Mouse (Mus musculus) limb, embryonic 11.5 days (tissue): Measurements from ENCODE around the gene Tpsb2. TPM values are rescaled to one million over a fixed set of nuclear protein-coding genes. Genes with fewer than 3 reads are reported as not detected.
A peak's percentile ranks its signal among the peaks of the same experiment; 100 is the strongest.

Experiments used
- ATAC-seq: fragments of 200-750 bp; cut with Nextera tagmentation; 2 replicates; pipeline ENCODE4 v1.8.0; 2017; ENCODE audit warnings: low read depth; ENCODE audit not compliant: insufficient number of reproducible peaks, low FRiP score, low TSS enrichment
- DNase-seq: peaks from one replicate; pipeline ENCODE4 v3.0.0-alpha.2; 2015; ENCODE audit warnings: low spot score
- H3K27ac ChIP-seq: fragments of 300-500 bp; sonication (generic); replicated peaks from 2 replicates; pipeline ENCODE4 v1.5.1; 2014; ENCODE audit warnings: low read depth, mild to moderate bottlenecking, low read length
- H3K27me3 ChIP-seq: fragments of 300-500 bp; sonication (generic); 2 replicates; pipeline ENCODE4 v1.6.1; 2014; ENCODE audit warnings: mild to moderate bottlenecking, low read length, mixed read lengths; ENCODE audit not compliant: control insufficient read depth, insufficient read depth
- H3K36me3 ChIP-seq: fragments of 300-500 bp; sonication (generic); 2 replicates; pipeline ENCODE4 v1.6.1; 2014; ENCODE audit warnings: mild to moderate bottlenecking, low read length, moderate library complexity, mixed read lengths; ENCODE audit not compliant: control insufficient read depth, insufficient read depth
- H3K4me1 ChIP-seq: fragments of 300-500 bp; sonication (generic); 2 replicates; pipeline ENCODE4 v1.6.1; 2014; ENCODE audit warnings: low read length, mixed read lengths; ENCODE audit not compliant: control insufficient read depth, insufficient read depth
- H3K4me2 ChIP-seq: fragments of 300-500 bp; sonication (generic); 2 replicates; pipeline ENCODE4 v1.6.1; 2014; ENCODE audit warnings: low read depth, mild to moderate bottlenecking, moderate library complexity; ENCODE audit not compliant: severe bottlenecking
- H3K4me3 ChIP-seq: fragments of 300-500 bp; sonication (generic); 2 replicates; pipeline ENCODE4 v1.5.1; 2014; ENCODE audit warnings: low read depth, low read length
- H3K9ac ChIP-seq: fragments of 300-500 bp; sonication (generic); 2 replicates; pipeline ENCODE4 v1.6.1; 2014; ENCODE audit warnings: mild to moderate bottlenecking, low read length
- H3K9me3 ChIP-seq: fragments of 300-500 bp; sonication (generic); 2 replicates; pipeline ENCODE4 v1.6.1; 2016; ENCODE audit warnings: low read length; ENCODE audit not compliant: control insufficient read depth
- WGBS: fragments of 180-500 bp; shearing (Covaris S2); extraction: QIAGEN DNeasy Blood & Tissue Kit; methylation state at CpG from one replicate; pipeline ENCODE4 v1.1.7; 2014; 5-methylcytosine and 5-hydroxymethylcytosine counted together
- polyA plus RNA-seq: library from polyadenylated mRNA; unstranded; fragments of >200 nt; fragmentation: Nextera tagmentation; extraction: Ambion mirVana; gene quantifications from 2 replicates; pipeline ENCODE4 v1.2.1, GENCODE M21; 2014

Gene Tpsb2
- polyA plus RNA-seq, 1 experiment from 2014 or later: not detected

DNA sequence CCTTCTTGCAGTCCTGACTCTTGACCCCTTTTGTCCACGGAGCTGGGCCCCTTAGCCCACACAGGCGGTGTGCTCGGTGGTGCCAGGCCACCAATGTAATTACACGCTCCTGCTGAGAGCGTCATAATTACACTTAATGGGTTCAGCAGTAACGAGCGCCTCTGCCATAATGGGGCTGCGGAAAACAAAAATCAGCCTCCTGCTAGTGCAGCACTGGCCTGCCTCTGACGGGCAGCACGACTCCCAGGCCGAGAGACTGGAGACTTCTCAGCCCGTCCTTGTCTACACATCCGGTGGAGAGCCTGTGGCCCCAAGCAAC is 32.4 kb downstream of the Tpsb2 start:
- H3K27ac ChIP-seq: no peak overlapping the region
- H3K36me3 ChIP-seq: no peaks in the 10 kb centered on the region
- no peaks in the 10 kb centered on the region for H3K9me3 ChIP-seq
- no peaks in the 10 kb centered on the region for H3K27me3 ChIP-seq
- no peak overlapping the region for H3K4me3 ChIP-seq
- H3K9ac ChIP-seq: no peak overlapping the region
- ATAC-seq: no peak
- 24% methylated on average over 13 of the region's 13 CpGs for WGBS
- DNase-seq: no peak
- peaks cover 11% of the 10 kb centered on the region; the same call in 1 of the 2 replicates for H3K4me1 ChIP-seq
- no peak overlapping the region for H3K4me2 ChIP-seq

DNA sequence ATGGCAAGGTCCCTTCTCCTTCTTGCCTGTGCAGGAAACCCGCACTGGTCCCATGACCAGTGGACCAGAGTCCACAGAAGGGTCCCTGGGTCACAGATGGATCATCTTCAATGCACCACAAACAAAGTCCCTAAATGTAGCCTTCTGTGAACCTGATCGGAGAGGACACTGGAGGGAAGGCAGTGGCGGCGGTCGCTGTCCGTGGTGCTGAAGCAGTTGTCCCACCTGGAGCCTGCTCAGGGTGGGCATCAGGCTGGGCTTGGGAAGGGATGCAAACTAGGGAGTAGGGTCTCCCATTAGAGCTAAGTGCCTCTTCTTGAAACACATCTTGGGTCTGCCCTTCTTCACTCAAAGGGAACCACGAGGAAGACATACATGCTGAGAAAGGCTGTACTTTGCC is 34.3 kb downstream of the Tpsb2 start:
- no peaks in the 10 kb centered on the region for H3K27me3 ChIP-seq
- ATAC-seq (no peak), DNase-seq (peak; percentile 89)
- H3K36me3 ChIP-seq: no peaks in the 10 kb centered on the region
- no peak overlapping the region for H3K4me3 ChIP-seq
- H3K4me1 ChIP-seq: peaks cover 25% of the 10 kb centered on the region
- H3K27ac ChIP-seq: no peak overlapping the region
- WGBS: 4% methylated on average over 7 of the region's 7 CpGs
- no peaks in the 10 kb centered on the region for H3K9me3 ChIP-seq
- no peak overlapping the region for H3K4me2 ChIP-seq
- no peak overlapping the region for H3K9ac ChIP-seq

DNA sequence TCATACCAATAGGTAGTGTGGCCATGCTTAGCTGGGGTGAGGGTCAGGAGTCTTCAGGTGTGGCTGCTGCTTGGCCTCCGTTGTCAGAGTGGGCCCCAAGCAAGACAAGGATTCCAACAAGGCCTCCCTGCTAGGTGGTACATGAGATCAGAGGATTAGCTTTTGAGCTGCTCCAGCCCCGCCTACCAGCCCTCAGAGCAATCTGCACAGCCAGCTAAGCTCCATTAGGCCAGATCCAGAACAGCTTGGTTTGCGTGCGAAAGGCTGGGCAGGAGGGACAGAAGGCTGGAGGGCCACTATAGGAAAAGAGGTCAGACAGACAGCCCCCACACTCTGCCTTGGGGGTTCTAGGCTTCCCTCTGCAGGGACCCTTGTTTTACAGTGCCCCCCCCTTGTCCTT is 35.4 kb downstream of the Tpsb2 start:
- H3K27ac ChIP-seq: no peak overlapping the region
- H3K4me1 ChIP-seq: peaks cover 36% of the 10 kb centered on the region
- H3K4me3 ChIP-seq: no peak overlapping the region
- no peak for ATAC-seq
- no peak for DNase-seq
- no peak overlapping the region for H3K9ac ChIP-seq
- WGBS: 57% methylated on average over 4 of the region's 4 CpGs
- H3K9me3 ChIP-seq: no peaks in the 10 kb centered on the region
- no peaks in the 10 kb centered on the region for H3K36me3 ChIP-seq
- no peaks in the 10 kb centered on the region for H3K27me3 ChIP-seq
- H3K4me2 ChIP-seq: no peak overlapping the region

DNA sequence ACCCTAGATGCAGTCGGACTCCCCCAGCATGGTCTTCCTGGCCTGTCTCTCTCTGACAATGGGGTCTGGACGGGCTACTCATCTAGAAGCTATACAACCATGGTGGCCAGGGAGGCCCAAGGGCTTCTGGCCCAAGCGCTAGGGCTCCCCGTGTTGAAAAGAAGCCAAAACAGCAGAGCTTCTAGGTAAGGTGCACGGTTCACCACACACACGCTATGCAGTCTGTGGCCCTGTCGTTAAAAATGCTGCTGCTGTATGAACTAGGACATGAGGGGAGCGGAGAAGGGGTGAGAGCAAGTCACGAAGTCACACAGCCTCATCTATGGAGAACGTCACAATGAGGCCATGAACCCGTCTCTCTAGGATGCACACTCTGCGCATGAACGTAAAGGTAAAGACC is 36.1 kb downstream of the Tpsb2 start:
- no peak overlapping the region for H3K4me3 ChIP-seq
- no peak overlapping the region for H3K4me2 ChIP-seq
- H3K36me3 ChIP-seq: no peaks in the 10 kb centered on the region
- DNase-seq: no peak
- H3K4me1 ChIP-seq: peaks cover 42% of the 10 kb centered on the region
- H3K27ac ChIP-seq: no peak overlapping the region
- WGBS: 83% methylated on average over 13 of the region's 13 CpGs
- H3K9me3 ChIP-seq: no peaks in the 10 kb centered on the region
- no peaks in the 10 kb centered on the region for H3K27me3 ChIP-seq
- H3K9ac ChIP-seq: no peak overlapping the region
- no peak for ATAC-seq

DNA sequence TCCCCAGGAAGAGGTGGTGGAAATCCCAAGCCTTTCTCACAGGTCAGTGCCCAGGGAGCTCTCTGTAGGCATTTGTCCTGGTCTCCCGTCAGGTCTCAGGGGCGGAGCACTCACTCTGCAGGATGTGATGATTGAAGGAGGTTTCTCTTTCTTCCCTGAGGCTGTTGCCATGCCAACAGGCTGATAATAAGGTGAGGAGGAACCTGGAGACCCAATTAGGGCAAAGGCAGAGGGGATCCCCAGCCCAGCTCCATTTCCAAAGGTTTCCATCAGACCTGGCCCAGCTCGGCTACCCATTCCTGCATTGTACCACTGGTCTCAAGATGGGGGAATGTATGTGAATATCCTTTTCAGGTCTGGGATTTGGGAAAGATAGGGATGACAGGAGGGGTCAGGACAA is 38.1 kb downstream of the Tpsb2 start:
- 21% methylated on average over 3 of the region's 3 CpGs for WGBS
- no peak overlapping the region for H3K4me2 ChIP-seq
- H3K9me3 ChIP-seq: no peaks in the 10 kb centered on the region
- ATAC-seq: no peak
- H3K27ac ChIP-seq: no peak overlapping the region
- no peak overlapping the region for H3K9ac ChIP-seq
- DNase-seq: no peak
- no peaks in the 10 kb centered on the region for H3K36me3 ChIP-seq
- H3K4me3 ChIP-seq: no peak overlapping the region
- peaks cover 37% of the 10 kb centered on the region for H3K4me1 ChIP-seq
- H3K27me3 ChIP-seq: no peaks in the 10 kb centered on the region

DNA sequence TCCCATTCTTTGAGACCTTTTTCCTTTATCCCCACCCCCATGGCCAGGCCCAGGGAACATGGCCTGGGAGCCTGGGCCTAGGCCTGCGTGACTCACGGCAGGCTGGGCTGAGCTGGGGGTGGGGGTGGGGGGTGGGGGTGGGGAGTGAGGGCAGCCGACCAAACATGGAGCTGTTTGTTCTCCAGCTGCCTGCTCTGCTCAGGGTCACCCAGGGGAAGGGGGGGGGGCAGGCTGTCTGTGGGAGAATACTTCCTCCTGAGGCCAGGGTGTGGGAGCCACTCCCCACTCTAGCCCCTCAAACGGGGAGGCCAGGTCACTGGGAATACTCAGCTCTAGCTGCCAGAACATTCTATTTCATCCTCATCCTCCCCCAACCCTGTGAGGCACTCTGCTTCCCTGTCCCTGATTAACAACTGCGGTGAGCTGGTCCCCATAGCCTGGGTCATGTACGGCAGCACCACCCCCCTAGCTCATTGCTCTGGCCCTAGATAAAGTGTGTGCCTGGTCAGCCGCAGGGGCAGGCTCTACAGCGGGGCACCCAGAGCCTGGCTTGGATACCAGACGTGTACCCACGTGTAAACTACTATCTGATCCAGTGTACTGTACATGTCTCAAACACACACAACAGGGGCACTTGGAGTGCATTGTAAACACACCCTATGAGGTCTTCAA is 39.3 kb downstream of the Tpsb2 start:
- Histone ChIP-seq H3K36me3 (no peaks in the 10 kb centered on the region), H3K4me2 (0 out of 2 replicates have a peak overlapping the region, but pooled peaks have one; percentile 1), H3K9me3 (no peaks in the 10 kb centered on the region), H3K27me3 (no peaks in the 10 kb centered on the region), H3K9ac (no peak overlapping the region), H3K4me1 (peaks cover 36% of the 10 kb centered on the region), H3K27ac (0 out of 2 replicates have a peak overlapping the region, but pooled peaks have one; percentile 45), H3K4me3 (no peak overlapping the region)
- 9% methylated on average over 10 of the region's 10 CpGs for WGBS
- ATAC-seq: 0 out of 2 replicates have a peak, but pooled peaks have one; percentile 26
- no peak for DNase-seq

DNA sequence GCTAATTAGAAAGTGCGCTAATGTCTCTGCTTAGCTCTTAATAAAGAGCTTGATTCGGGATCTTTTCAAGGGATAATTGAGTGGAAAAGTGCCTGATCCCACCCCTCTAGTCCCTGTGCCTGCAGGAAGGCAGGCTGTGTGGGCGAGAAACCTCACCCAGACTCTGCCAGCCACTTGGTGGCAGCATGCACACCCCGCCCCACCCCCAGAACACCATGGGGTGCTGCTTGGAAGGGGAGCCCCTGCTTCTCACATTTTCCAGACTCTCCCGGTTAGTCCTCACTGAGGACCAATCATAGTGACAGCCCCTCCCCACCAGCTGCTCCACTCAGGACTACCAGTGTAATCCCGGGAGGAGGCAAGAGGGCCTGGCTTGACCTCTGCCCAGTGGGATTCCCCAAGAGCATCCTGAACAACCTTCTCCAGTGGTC is 39.9 kb downstream of the Tpsb2 start:
- DNase-seq: no peak
- no peak overlapping the region for H3K4me3 ChIP-seq
- 0 out of 2 replicates have a peak overlapping the region, but pooled peaks have one; percentile 14 for H3K27ac ChIP-seq
- no peaks in the 10 kb centered on the region for H3K9me3 ChIP-seq
- H3K36me3 ChIP-seq: no peaks in the 10 kb centered on the region
- WGBS: 12% methylated on average over 6 of the region's 6 CpGs
- H3K27me3 ChIP-seq: no peaks in the 10 kb centered on the region
- no peak overlapping the region for H3K9ac ChIP-seq
- ATAC-seq: no peak
- peaks cover 37% of the 10 kb centered on the region for H3K4me1 ChIP-seq
- H3K4me2 ChIP-seq: no peak overlapping the region

DNA sequence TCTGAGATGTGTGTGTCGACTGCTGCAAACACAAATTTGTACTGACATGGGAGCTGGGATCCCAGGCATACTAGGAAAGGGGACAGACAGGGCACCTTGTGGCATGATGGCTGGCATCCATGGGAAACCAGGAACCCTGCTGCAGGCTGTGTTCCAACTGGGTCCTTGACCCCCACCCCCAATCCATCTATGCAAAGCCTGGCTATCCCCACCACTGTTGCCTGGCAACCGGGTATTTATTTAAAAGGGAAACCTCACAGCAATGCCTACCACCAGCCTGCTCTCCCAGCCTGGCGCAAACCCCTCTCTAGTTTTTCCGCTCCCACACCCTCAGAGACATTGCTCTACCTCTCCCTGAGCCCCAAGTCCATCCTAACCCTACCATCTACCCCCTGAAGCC is 41.2 kb downstream of the Tpsb2 start:
- no peak overlapping the region for H3K4me3 ChIP-seq
- H3K9ac ChIP-seq: no peak overlapping the region
- H3K27me3 ChIP-seq: no peaks in the 10 kb centered on the region
- no peak for ATAC-seq
- no peaks in the 10 kb centered on the region for H3K36me3 ChIP-seq
- no peak overlapping the region for H3K4me2 ChIP-seq
- DNase-seq: no peak
- peaks cover 41% of the 10 kb centered on the region for H3K4me1 ChIP-seq
- WGBS: 81% methylated on average over 4 of the region's 4 CpGs
- no peak overlapping the region for H3K27ac ChIP-seq
- no peaks in the 10 kb centered on the region for H3K9me3 ChIP-seq
